Mouse (Mus musculus) ES-E14 (cell line): ENCODE results near the gene Piga. TPM values are rescaled to one million over a fixed set of nuclear protein-coding genes. Genes with fewer than 3 reads are reported as not detected.

Experiments used
- DNase-seq: peaks from one replicate; pipeline ENCODE4 v3.0.0-alpha.2; 2013; ENCODE audit warnings: low read depth, low spot score
- H3K27ac ChIP-seq: 2 replicates; pipeline ENCODE4 v1.5.1; 2012; ENCODE audit warnings: low read depth, mild to moderate bottlenecking, low read length, moderate library complexity, mixed read lengths; ENCODE audit not compliant: poor library complexity, insufficient read depth, severe bottlenecking
- H3K36me3 ChIP-seq: 2 replicates; pipeline ENCODE4 v1.6.1; 2012; ENCODE audit warnings: mild to moderate bottlenecking, low read length, moderate library complexity, mixed read lengths; ENCODE audit not compliant: control insufficient read depth, poor library complexity, insufficient read depth, severe bottlenecking
- H3K4me1 ChIP-seq, 2 experiments: fragments of 150-350 bp in 1 of 2; sonication (generic) in 1 of 2; 2 replicates each; pipeline ENCODE4 v1.6.1; 2012; ENCODE audit warnings: low read length in 2 of 2, mild to moderate bottlenecking in 1 of 2, mixed read lengths in 1 of 2; ENCODE audit not compliant: control insufficient read depth in 2 of 2, insufficient read depth in 2 of 2, poor library complexity in 1 of 2
- H3K4me3 ChIP-seq, 2 experiments: fragments of 150-350 bp in 1 of 2; sonication (generic) in 1 of 2; 2 replicates each; pipeline ENCODE4 v1.5.1; 2012; ENCODE audit warnings: low read length in 2 of 2, low read depth in 1 of 2, mild to moderate bottlenecking in 1 of 2, mixed read lengths in 1 of 2; ENCODE audit not compliant: insufficient read depth in 1 of 2, poor library complexity in 1 of 2, severe bottlenecking in 1 of 2
- H3K9ac ChIP-seq: 2 replicates; pipeline ENCODE4 v1.6.1; 2012; ENCODE audit warnings: low read depth, mild to moderate bottlenecking, low read length, mixed read lengths; ENCODE audit not compliant: poor library complexity, insufficient read depth, severe bottlenecking
- H3K9me3 ChIP-seq: fragments of 150-350 bp; sonication (generic); 2 replicates; pipeline ENCODE4 v1.6.1; 2012; ENCODE audit warnings: low read depth, mild to moderate bottlenecking, low read length; ENCODE audit not compliant: control insufficient read depth, insufficient read depth
- CHD2 ChIP-seq: IDR thresholded peaks from 2 replicates; pipeline ENCODE4 v1.6.1; 2014; ENCODE audit warnings: mild to moderate bottlenecking, low read depth, low read length, inconsistent platforms
- HCFC1 ChIP-seq: IDR thresholded peaks from 2 replicates; pipeline ENCODE4 v1.6.1; 2012; ENCODE audit warnings: low read length, inconsistent platforms, borderline replicate concordance; ENCODE audit not compliant: insufficient read depth
- MAFK ChIP-seq: IDR thresholded peaks from 2 replicates; pipeline ENCODE4 v1.6.1; 2014; ENCODE audit warnings: mild to moderate bottlenecking, low read depth, low read length, inconsistent platforms; ENCODE audit not compliant: insufficient read depth
- ZC3H11A ChIP-seq: IDR thresholded peaks from 2 replicates; pipeline ENCODE4 v1.6.1; 2012; ENCODE audit warnings: low read depth, mild to moderate bottlenecking, inconsistent platforms, low read length, borderline replicate concordance
- ZNF384 ChIP-seq: IDR thresholded peaks from 2 replicates; pipeline ENCODE4 v1.6.1; 2012; ENCODE audit warnings: low read depth, low read length, inconsistent platforms
- in situ Hi-C, 2 experiments: fragments of 600-800 bp; cut with MboI; formaldehyde crosslinking; loops; one replicate each; pipeline ENCODE4 v1.15.1; 2025; ENCODE audit warnings: low sequenced_read_pairs in 2 of 2, inconsistent platforms in 1 of 2; ENCODE audit not compliant: unreplicated experiment in 2 of 2
- total RNA-seq: library from RNA; depleted of rRNA; stranded (reverse); fragments of 300-350 nt; gene quantifications from 2 replicates; pipeline ENCODE4 v1.2.3, GENCODE M21; 2012; rRNA removed

Gene Piga
- total RNA-seq, 1 experiment, result 14.2 TPM

- no peak overlapping the region for H3K4me3 ChIP-seq
- in situ Hi-C loops, result no loop called here
- TF ChIP-seq MAFK, result no peak
- no peak for TF ChIP-seq ZNF384
- no peak for TF ChIP-seq ZC3H11A
- no peak for TF ChIP-seq HCFC1
- no peak for TF ChIP-seq CHD2
- H3K36me3 ChIP-seq, result no peaks in the 10 kb centered on the region
- H3K27ac ChIP-seq, result no peak overlapping the region
- H3K4me1 ChIP-seq, result no peaks in the 10 kb centered on the region
- no peak for DNase-seq
- H3K9ac ChIP-seq, result no peak overlapping the region
- H3K9me3 ChIP-seq, result no peaks in the 10 kb centered on the region
Measured at GRCm38 (mm10) chrX:164459205-164459878, 39.8 kb downstream of the Piga start.

Other genes starting within 250 kb of the Piga start
- not detected in 2 replicates for gene Bmx, start 161.6 kb upstream of the Piga start, total RNA-seq
- gene Pir, start 150.4 kb upstream of the Piga start, total RNA-seq, result 9.2 and 10.5 TPM in 2 replicates
- gene Vegfd, start 46.4 kb upstream of the Piga start, total RNA-seq, result 0.63 and 0.76 TPM in 2 replicates
- 0.18 TPM in 1 of 2 replicates, not detected in the other for gene Asb11, start 17.2 kb downstream of the Piga start, total RNA-seq
- not detected in 2 replicates for gene Asb9, start 86.5 kb downstream of the Piga start, total RNA-seq